Mouse (Mus musculus) MEL (cell line): ENCODE measurements around the gene Fastk. TPM values are rescaled to one million over a fixed set of nuclear protein-coding genes. Genes with fewer than 3 reads are reported as not detected.

Experiments
- DNase-seq: peaks from one replicate; pipeline ENCODE4 v3.0.0; 2011; ENCODE audit warnings: low read depth, low spot score
- H3K27ac ChIP-seq: 2 replicates; pipeline ENCODE4 v1.5.1; 2012; ENCODE audit warnings: low read depth, mild to moderate bottlenecking, control low read depth, low read length, moderate library complexity; ENCODE audit not compliant: control insufficient read depth
- H3K27me3 ChIP-seq, 2 experiments: fragments of 150-350 bp in 1 of 2; sonication (generic) in 1 of 2; 2 replicates each; pipeline ENCODE4 v1.6.1; 2012; ENCODE audit warnings: low read length in 2 of 2, mild to moderate bottlenecking in 2 of 2, improper control_type of control experiment in 1 of 2, moderate library complexity in 1 of 2; ENCODE audit not compliant: insufficient read depth in 2 of 2, control insufficient read depth in 1 of 2
- H3K36me3 ChIP-seq, 2 experiments: 2 replicates each; pipeline ENCODE4 v1.6.1; 2012 to 2014; ENCODE audit warnings: low read length in 2 of 2, improper control_type of control experiment in 1 of 2, inconsistent platforms in 1 of 2, mild to moderate bottlenecking in 1 of 2; ENCODE audit not compliant: insufficient read depth in 2 of 2, control insufficient read depth in 1 of 2
- H3K4me1 ChIP-seq, 2 experiments: fragments of 150-350 bp in 1 of 2; sonication (generic) in 1 of 2; 2 replicates each; pipeline ENCODE4 v1.6.1; 2012; ENCODE audit warnings: low read length in 2 of 2, improper control_type of control experiment in 1 of 2, mild to moderate bottlenecking in 1 of 2; ENCODE audit not compliant: insufficient read depth in 2 of 2, control insufficient read depth in 1 of 2
- H3K4me3 ChIP-seq, 2 experiments: fragments of 150-350 bp in 1 of 2; sonication (generic) in 1 of 2; 2 replicates each; pipeline ENCODE4 v1.5.1; 2012; ENCODE audit warnings: low read depth in 2 of 2, low read length in 2 of 2, mild to moderate bottlenecking in 2 of 2, moderate library complexity in 2 of 2, control low read depth in 1 of 2, improper control_type of control experiment in 1 of 2; ENCODE audit not compliant: control insufficient read depth in 1 of 2, insufficient read depth in 1 of 2
- H3K79me2 ChIP-seq: 2 replicates; pipeline ENCODE4 v1.6.1; 2012; ENCODE audit warnings: mild to moderate bottlenecking, low read length, moderate library complexity; ENCODE audit not compliant: control insufficient read depth, poor library complexity, insufficient read depth
- H3K9ac ChIP-seq: 2 replicates; pipeline ENCODE4 v1.6.1; 2012; ENCODE audit warnings: low read depth, mild to moderate bottlenecking, control low read depth, low read length, moderate library complexity; ENCODE audit not compliant: control insufficient read depth, poor library complexity, severe bottlenecking
- H3K9me3 ChIP-seq: fragments of 150-350 bp; sonication (generic); replicated peaks from 2 replicates; pipeline ENCODE4 v1.6.1; 2012; ENCODE audit warnings: mild to moderate bottlenecking, low read length, improper control_type of control experiment, moderate library complexity; ENCODE audit not compliant: insufficient read depth
- BHLHE40 ChIP-seq: IDR thresholded peaks from 2 replicates; pipeline ENCODE4 v1.6.1; 2012; ENCODE audit warnings: low read depth, mild to moderate bottlenecking, inconsistent platforms, low read length, improper control_type of control experiment, borderline replicate concordance
- CHD1 ChIP-seq: IDR thresholded peaks from 2 replicates; pipeline ENCODE4 v1.6.1; 2012; ENCODE audit warnings: low read depth, mild to moderate bottlenecking, inconsistent platforms, low read length, improper control_type of control experiment
- CHD2 ChIP-seq: IDR thresholded peaks from 2 replicates; pipeline ENCODE4 v1.6.1; 2011; ENCODE audit warnings: low read length, improper control_type of control experiment
- CTCF ChIP-seq, 3 experiments: IDR thresholded peaks in 2 of 3; conservative IDR thresholded peaks in 1 of 3; 2 replicates each; pipeline ENCODE4 v1.5.1; 2011 to 2012; ENCODE audit warnings: low read length in 3 of 3, low read depth in 2 of 3, mild to moderate bottlenecking in 2 of 3, improper control_type of control experiment in 1 of 3, inconsistent platforms in 1 of 3, mixed read lengths in 1 of 3, moderate library complexity in 1 of 3; ENCODE audit not compliant: control insufficient read depth in 1 of 3, insufficient read depth in 1 of 3, poor library complexity in 1 of 3, severe bottlenecking in 1 of 3
- E2F4 ChIP-seq: IDR thresholded peaks from 2 replicates; pipeline ENCODE4 v1.6.1; 2011; ENCODE audit warnings: low read depth, low read length, improper control_type of control experiment, borderline replicate concordance
- ELF1 ChIP-seq: IDR thresholded peaks from 2 replicates; pipeline ENCODE4 v1.6.1; 2014; ENCODE audit warnings: low read depth, mild to moderate bottlenecking, inconsistent platforms, low read length, improper control_type of control experiment, moderate library complexity
- EP300 ChIP-seq, 2 experiments: IDR thresholded peaks; 2 replicates each; pipeline ENCODE4 v1.6.1; 2011; ENCODE audit warnings: improper control_type of control experiment in 2 of 2, low read length in 2 of 2, low read depth in 1 of 2, mild to moderate bottlenecking in 1 of 2
- ETS1 ChIP-seq: IDR thresholded peaks from 2 replicates; pipeline ENCODE4 v1.6.1; 2012; ENCODE audit warnings: low read depth, mild to moderate bottlenecking, inconsistent platforms, low read length, improper control_type of control experiment, moderate library complexity
- GABPA ChIP-seq: IDR thresholded peaks from 2 replicates; pipeline ENCODE4 v1.6.1; 2012; ENCODE audit warnings: low read depth, mild to moderate bottlenecking, inconsistent platforms, low read length, improper control_type of control experiment, moderate library complexity
- GATA1 ChIP-seq: IDR thresholded peaks from 2 replicates; pipeline ENCODE4 v1.6.1; 2011; ENCODE audit warnings: low read depth, low read length, improper control_type of control experiment
- HCFC1 ChIP-seq: IDR thresholded peaks from 2 replicates; pipeline ENCODE4 v1.6.1; 2012; ENCODE audit warnings: low read depth, mild to moderate bottlenecking, inconsistent platforms, low read length, improper control_type of control experiment, moderate library complexity
- JUND ChIP-seq: IDR thresholded peaks from 2 replicates; pipeline ENCODE4 v1.6.1; 2011; ENCODE audit warnings: low read depth, mild to moderate bottlenecking, improper control_type of control experiment, low read length
- KAT2A ChIP-seq: conservative IDR thresholded peaks from 2 replicates; pipeline ENCODE4 v1.6.1; 2012; ENCODE audit warnings: low read depth, low read length, improper control_type of control experiment, inconsistent platforms
- MAX ChIP-seq: IDR thresholded peaks from 2 replicates; pipeline ENCODE4 v1.6.1; 2011; ENCODE audit warnings: low read length, improper control_type of control experiment
- MAZ ChIP-seq: IDR thresholded peaks from 2 replicates; pipeline ENCODE4 v1.6.1; 2012; ENCODE audit warnings: low read depth, mild to moderate bottlenecking, inconsistent platforms, low read length, improper control_type of control experiment
- MEF2A ChIP-seq: IDR thresholded peaks from 2 replicates; pipeline ENCODE4 v1.6.1; 2014; ENCODE audit warnings: low read depth, mild to moderate bottlenecking, inconsistent platforms, low read length, improper control_type of control experiment; ENCODE audit not compliant: poor library complexity, insufficient replicate concordance, severe bottlenecking; ENCODE audit errors: extremely low read depth
- MXI1 ChIP-seq: IDR thresholded peaks from 2 replicates; pipeline ENCODE4 v1.6.1; 2011; ENCODE audit warnings: mild to moderate bottlenecking, low read depth, low read length, improper control_type of control experiment
- MYB ChIP-seq: IDR thresholded peaks from 2 replicates; pipeline ENCODE4 v1.6.1; 2011; ENCODE audit warnings: mild to moderate bottlenecking, low read depth, low read length, improper control_type of control experiment
- NELFE ChIP-seq: IDR thresholded peaks from 2 replicates; pipeline ENCODE4 v1.6.1; 2011; ENCODE audit warnings: low read depth, low read length, improper control_type of control experiment
- NRF1 ChIP-seq: IDR thresholded peaks from 2 replicates; pipeline ENCODE4 v1.6.1; 2014; ENCODE audit warnings: low read depth, mild to moderate bottlenecking, inconsistent platforms, low read length, improper control_type of control experiment, moderate library complexity; ENCODE audit not compliant: poor library complexity, insufficient read depth, severe bottlenecking
- POLR2A ChIP-seq, 2 experiments: IDR thresholded peaks; 2 replicates each; pipeline ENCODE4 v1.6.1; 2011 to 2012; ENCODE audit warnings: low read length in 2 of 2, mild to moderate bottlenecking in 2 of 2, control low read depth in 1 of 2, improper control_type of control experiment in 1 of 2, low read depth in 1 of 2, moderate library complexity in 1 of 2; ENCODE audit not compliant: control insufficient read depth in 1 of 2, insufficient read depth in 1 of 2, poor library complexity in 1 of 2
- POLR2AphosphoS5 ChIP-seq: IDR thresholded peaks from 2 replicates; pipeline ENCODE4 v1.6.1; 2012; ENCODE audit warnings: low read depth, borderline replicate concordance, mild to moderate bottlenecking, inconsistent platforms, low read length, moderate library complexity, mixed read lengths
- RAD21 ChIP-seq: IDR thresholded peaks from 2 replicates; pipeline ENCODE4 v1.6.1; 2011; ENCODE audit warnings: mild to moderate bottlenecking, low read depth, low read length, improper control_type of control experiment
- RCOR1 ChIP-seq: IDR thresholded peaks from 2 replicates; pipeline ENCODE4 v1.6.1; 2012; ENCODE audit warnings: low read depth, mild to moderate bottlenecking, inconsistent platforms, low read length, improper control_type of control experiment
- SMC3 ChIP-seq: IDR thresholded peaks from 2 replicates; pipeline ENCODE4 v1.6.1; 2011; ENCODE audit warnings: low read depth, low read length, improper control_type of control experiment
- TAL1 ChIP-seq: IDR thresholded peaks from 2 replicates; pipeline ENCODE4 v1.6.1; 2012; ENCODE audit warnings: mild to moderate bottlenecking, inconsistent platforms, low read length, moderate library complexity, mixed read lengths
- TBP ChIP-seq: IDR thresholded peaks from 2 replicates; pipeline ENCODE4 v1.8.0; 2011; ENCODE audit warnings: low read depth, low read length, improper control_type of control experiment
- TCF12 ChIP-seq: IDR thresholded peaks from 2 replicates; pipeline ENCODE4 v1.6.1; 2014; ENCODE audit warnings: low read depth, mild to moderate bottlenecking, inconsistent platforms, low read length, improper control_type of control experiment, moderate library complexity
- UBTF ChIP-seq: IDR thresholded peaks from 2 replicates; pipeline ENCODE4 v1.6.1; 2012; ENCODE audit warnings: low read depth, mild to moderate bottlenecking, inconsistent platforms, low read length, improper control_type of control experiment, moderate library complexity, borderline replicate concordance; ENCODE audit not compliant: insufficient read depth
- USF1 ChIP-seq: IDR thresholded peaks from 2 replicates; pipeline ENCODE4 v1.6.1; 2014; ENCODE audit warnings: low read depth, mild to moderate bottlenecking, inconsistent platforms, low read length, improper control_type of control experiment, moderate library complexity
- USF2 ChIP-seq, 2 experiments: IDR thresholded peaks; 2 replicates each; pipeline ENCODE4 v1.6.1; 2011 to 2012; ENCODE audit warnings: improper control_type of control experiment in 2 of 2, low read length in 2 of 2, borderline replicate concordance in 1 of 2, inconsistent platforms in 1 of 2, low read depth in 1 of 2, mild to moderate bottlenecking in 1 of 2; ENCODE audit not compliant: insufficient read depth in 1 of 2
- ZKSCAN1 ChIP-seq: IDR thresholded peaks from 2 replicates; pipeline ENCODE4 v1.6.1; 2012; ENCODE audit warnings: low read depth, mild to moderate bottlenecking, inconsistent platforms, low read length, improper control_type of control experiment, moderate library complexity
- ZMIZ1 ChIP-seq: IDR thresholded peaks from 2 replicates; pipeline ENCODE4 v1.6.1; 2012; ENCODE audit warnings: low read depth, mild to moderate bottlenecking, inconsistent platforms, low read length, improper control_type of control experiment, moderate library complexity
- ZNF384 ChIP-seq: IDR thresholded peaks from 2 replicates; pipeline ENCODE4 v1.6.1; 2012; ENCODE audit warnings: low read depth, mild to moderate bottlenecking, inconsistent platforms, low read length, improper control_type of control experiment
- polyA plus RNA-seq, 2 experiments: library from polyadenylated mRNA; stranded (reverse) in 1 of 2; unstranded in 1 of 2; fragments of >175 nt in 1 of 2; fragments of >200 nt in 1 of 2; gene quantifications; 2 replicates each; pipeline versions ENCODE4 v1.2.1 to v1.2.4; 2012; ENCODE audit warnings: low replicate concordance in 2 of 2, low read depth in 1 of 2; ENCODE audit not compliant: insufficient read length in 2 of 2, insufficient read depth in 1 of 2, missing spikeins in 1 of 2
- total RNA-seq: library from RNA; depleted of rRNA; stranded (reverse); fragments of 300-350 nt; gene quantifications from 2 replicates; pipeline ENCODE4 v1.2.3, GENCODE M21; 2012

Gene Fastk
- total and polyA plus RNA-seq, 3 experiments, result 111 to 273 (median 228) TPM

DNA sequence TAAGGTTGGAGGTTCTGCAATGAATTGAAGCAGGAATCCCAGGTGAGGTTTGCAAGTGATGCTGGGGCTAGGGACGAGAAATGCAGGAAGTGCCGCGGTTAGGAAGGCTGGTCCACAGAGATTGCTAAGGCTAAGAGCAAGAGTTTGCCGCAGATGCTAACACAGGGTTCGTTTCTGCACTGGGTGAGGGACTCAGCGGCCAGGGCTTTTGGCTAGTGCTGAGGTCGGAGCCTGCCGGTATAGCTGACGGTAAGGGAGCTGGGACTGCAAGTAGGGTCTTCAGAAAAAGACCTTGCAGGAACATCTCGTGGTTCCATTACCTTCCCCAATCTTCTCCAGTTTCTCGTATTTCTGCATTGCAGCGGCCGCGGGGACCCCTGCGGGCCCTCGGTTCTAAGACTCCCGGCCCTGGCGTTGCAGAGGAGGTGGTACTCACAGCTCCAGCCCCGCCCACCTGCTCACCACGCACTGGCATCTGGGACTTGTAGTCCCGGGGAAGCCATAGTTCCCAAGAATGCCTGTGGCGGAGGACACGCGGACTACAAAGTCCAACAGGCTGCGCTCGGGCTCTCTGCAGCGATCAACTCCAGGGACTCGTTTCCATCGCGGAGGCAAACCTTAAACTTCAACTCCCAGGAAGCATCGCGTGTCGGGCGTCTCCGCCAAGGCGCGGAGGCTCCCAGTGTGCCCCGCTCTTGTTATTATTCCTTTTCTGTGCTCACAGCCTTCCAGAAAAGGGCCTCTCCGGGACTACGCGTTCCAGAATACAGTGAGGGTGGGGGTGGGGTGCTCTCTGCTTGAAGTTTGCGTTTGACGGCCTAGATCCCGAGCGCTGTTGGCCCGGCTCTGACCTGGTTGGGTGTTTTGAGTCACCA is 21.7 kb downstream of the Fastk start, which contains the start of the genes Cdk5 and Slc4a2:
TSS of gene Cdk5 (minus strand) at position 402 of the 875 bp plus-strand sequence.
TSS of gene Slc4a2 (plus strand) at position 709 of the 875 bp plus-strand sequence.
- Histone ChIP-seq H3K36me3 (peaks cover 0 to 17% of the 10 kb centered on the region in 2 experiments; a peak in 2 of 4 replicates), H3K9me3 (no peaks in the 10 kb centered on the region), H3K27me3 (no peaks in the 10 kb centered on the region), H3K27ac (peak within 1 kb of the TSS; percentile 60), H3K4me1 (peaks cover 6 to 22% of the 10 kb centered on the region in 2 experiments), H3K4me3 (peak within 1 kb of the TSS; percentile 70 to 73), H3K9ac (peak within 1 kb of the TSS; percentile 78), H3K79me2 (peaks cover 14% of the 10 kb centered on the region)
- peak; percentile 100 for DNase-seq
- TF ChIP-seq RCOR1 (0 out of 2 replicates have a peak, but pooled peaks have one; percentile 23), MAX (peak; percentile 72; the same call in 1 of the 2 replicates), CHD1 (no peak), MYB (no peak), E2F4 (peak; percentile 47; the same call in 1 of the 2 replicates), POLR2A (IDR thresholded peaks at IDR 0.05; ENCODE audit: control insufficient read depth in 1 of 2, insufficient read depth in 1 of 2, low read depth in 1 of 2, low read length in 2 of 2, poor library complexity in 1 of 2) (peak; percentile 57 to 91), BHLHE40 (peak; percentile 52; the same call in 1 of the 2 replicates), UBTF (no peak), TAL1 (peak; percentile 29; the same call in 1 of the 2 replicates), CHD2 (peak; percentile 56), TCF12 (peak; percentile 82), NELFE (peak; percentile 76), ETS1 (no peak; the same call in none of the 2 replicates), MAZ (peak; percentile 85), CTCF (IDR thresholded peaks at IDR 0.05 in 2 of 3, conservative IDR thresholded peaks at IDR 0.05 in 1 of 3; ENCODE audit: control insufficient read depth in 1 of 3, insufficient read depth in 1 of 3, low read depth in 2 of 3, low read length in 3 of 3, poor library complexity in 1 of 3, severe bottlenecking in 1 of 3) (no peak), USF2 (IDR thresholded peaks at IDR 0.05; ENCODE audit: borderline replicate concordance in 1 of 2, insufficient read depth in 1 of 2, low read depth in 1 of 2, low read length in 2 of 2) (no peak), NRF1 (peak; percentile 63), MEF2A (no peak), JUND (no peak), SMC3 (0 out of 2 replicates have a peak, but pooled peaks have one; percentile 5), RAD21 (no peak), GATA1 (peak; percentile 41; the same call in 1 of the 2 replicates), ZNF384 (no peak), POLR2AphosphoS5 (no peak), HCFC1 (peak; percentile 96), MXI1 (peak; percentile 91), TBP (peak; percentile 84), KAT2A (peak; percentile 99), GABPA (peak; percentile 47; the same call in 1 of the 2 replicates), ZMIZ1 (peak; percentile 85), USF1 (peak; percentile 60), ZKSCAN1 (no peak), EP300 (IDR thresholded peaks at IDR 0.05; ENCODE audit: low read depth in 1 of 2, low read length in 2 of 2) (0 out of 4 replicates have a peak, but pooled peaks of 1 of the 2 experiments have one; percentile 10), ELF1 (peak; percentile 87)
